Mouse (Mus musculus): Measurements from ENCODE around the gene Nkx2-3.

The Nkx2-3 gene

DNA sequence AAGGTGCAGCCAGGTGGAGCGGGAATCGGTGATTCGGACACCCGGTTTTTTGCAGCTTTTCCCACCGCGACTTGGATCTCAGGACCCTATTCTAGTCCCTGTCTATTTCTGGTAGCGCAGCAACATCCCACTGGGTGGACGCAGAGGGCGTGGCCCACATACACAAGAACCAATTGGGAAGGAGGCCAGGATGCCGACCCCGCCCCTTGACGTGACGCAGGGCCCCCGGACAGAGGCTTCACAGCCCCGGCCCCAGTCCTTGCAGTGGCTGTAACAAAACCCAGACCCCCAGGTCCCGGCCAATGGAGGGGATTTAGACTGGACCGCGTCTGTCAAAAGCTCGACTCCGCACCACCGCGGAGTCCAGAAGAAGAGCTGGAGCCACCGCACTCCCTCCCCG lies at the start of gene Nkx2-3:
Gene Nkx2-3, plus strand, starts transcription at position 275 of the 400 bp plus-strand sequence.
- no peak for DNase-seq (ENCODE audit: low read depth, low spot score)
- Histone ChIP-seq H3K27me3 (ENCODE audit: control insufficient read depth, insufficient read depth, low read length, poor library complexity, severe bottlenecking) (peaks cover 10% of the 10 kb centered on the region; the same call in 1 of the 2 replicates), H3K36me3 (ENCODE audit: control insufficient read depth, insufficient read depth, low read length, poor library complexity, severe bottlenecking) (no peaks in the 10 kb centered on the region)

DNA sequence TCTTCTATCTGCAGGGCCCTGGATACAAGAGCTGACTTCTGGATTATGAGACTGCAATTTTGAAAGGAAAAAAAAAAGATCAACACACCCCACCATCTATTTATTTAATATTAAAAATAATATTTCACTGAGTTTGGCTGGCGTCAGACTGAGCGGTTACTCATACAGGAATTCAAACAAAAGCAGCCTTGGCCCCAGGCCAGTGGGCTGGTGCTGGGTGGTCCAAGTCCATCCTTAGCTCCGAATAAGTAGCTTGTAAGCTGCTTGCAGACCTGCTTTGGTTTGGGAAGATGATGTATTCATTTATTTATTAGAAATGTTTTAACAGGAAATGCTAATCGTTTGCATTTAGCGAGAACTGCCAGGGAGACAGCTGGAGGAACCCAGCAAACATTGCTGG lies 49.0 kb upstream of the Nkx2-3 start:
- Histone ChIP-seq H3K36me3 (ENCODE audit: control insufficient read depth, insufficient read depth, low read length, poor library complexity, severe bottlenecking) (no peaks in the 10 kb centered on the region), H3K27me3 (ENCODE audit: control insufficient read depth, insufficient read depth, low read length, poor library complexity, severe bottlenecking) (0 out of 2 replicates have a peak, but pooled peaks cover 2% of the 10 kb centered on the region)
- DNase-seq (ENCODE audit: low read depth, low spot score) = no peak

DNA sequence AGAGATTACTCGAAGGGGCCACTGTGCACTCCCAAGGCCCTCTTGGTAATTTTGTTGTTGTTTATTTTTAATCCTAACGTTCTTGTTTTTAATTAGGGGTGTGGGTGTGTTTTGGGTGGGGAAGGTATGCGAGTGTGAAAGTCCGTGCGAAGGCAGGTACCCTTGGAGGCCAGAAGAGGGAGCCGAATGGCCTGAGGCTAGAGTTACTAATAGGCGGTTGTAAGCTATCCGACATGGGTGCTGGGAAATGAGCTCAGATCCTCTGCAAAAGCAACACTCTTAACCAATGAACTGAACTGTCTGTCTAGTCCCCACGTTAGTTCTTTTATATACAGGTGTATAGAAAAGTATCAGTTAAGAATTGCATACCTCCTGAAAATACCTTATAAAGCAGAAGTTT lies 43.8 kb upstream of the Nkx2-3 start:
- Histone ChIP-seq H3K27me3 (ENCODE audit: control insufficient read depth, insufficient read depth, low read length, poor library complexity, severe bottlenecking) (0 out of 2 replicates have a peak, but pooled peaks cover 2% of the 10 kb centered on the region), H3K36me3 (ENCODE audit: control insufficient read depth, insufficient read depth, low read length, poor library complexity, severe bottlenecking) (no peaks in the 10 kb centered on the region)
- peak; percentile 16 for DNase-seq (ENCODE audit: low read depth, low spot score)

DNA sequence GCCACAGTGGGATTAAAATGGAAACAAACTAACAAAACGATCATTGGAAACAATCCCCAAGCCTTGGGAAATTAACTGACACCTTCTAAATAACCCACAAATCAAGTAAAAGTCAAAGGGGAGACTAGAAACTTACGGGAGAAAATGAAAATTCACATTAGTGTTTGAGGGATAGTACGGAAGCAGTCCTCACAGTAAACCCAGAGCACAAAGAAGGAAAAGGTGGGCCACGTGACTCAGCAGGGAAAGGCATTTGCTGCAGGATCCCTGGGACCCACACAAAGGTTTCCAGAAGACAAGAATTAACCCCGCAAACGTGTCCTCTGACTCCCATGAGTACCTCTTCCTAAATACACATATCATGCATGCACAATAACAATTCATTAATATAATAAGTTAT lies 43.0 kb upstream of the Nkx2-3 start:
- DNase-seq (ENCODE audit: low read depth, low spot score) = no peak
- Histone ChIP-seq H3K27me3 (ENCODE audit: control insufficient read depth, insufficient read depth, low read length, poor library complexity, severe bottlenecking) (0 out of 2 replicates have a peak, but pooled peaks cover 2% of the 10 kb centered on the region), H3K36me3 (ENCODE audit: control insufficient read depth, insufficient read depth, low read length, poor library complexity, severe bottlenecking) (no peaks in the 10 kb centered on the region)

DNA sequence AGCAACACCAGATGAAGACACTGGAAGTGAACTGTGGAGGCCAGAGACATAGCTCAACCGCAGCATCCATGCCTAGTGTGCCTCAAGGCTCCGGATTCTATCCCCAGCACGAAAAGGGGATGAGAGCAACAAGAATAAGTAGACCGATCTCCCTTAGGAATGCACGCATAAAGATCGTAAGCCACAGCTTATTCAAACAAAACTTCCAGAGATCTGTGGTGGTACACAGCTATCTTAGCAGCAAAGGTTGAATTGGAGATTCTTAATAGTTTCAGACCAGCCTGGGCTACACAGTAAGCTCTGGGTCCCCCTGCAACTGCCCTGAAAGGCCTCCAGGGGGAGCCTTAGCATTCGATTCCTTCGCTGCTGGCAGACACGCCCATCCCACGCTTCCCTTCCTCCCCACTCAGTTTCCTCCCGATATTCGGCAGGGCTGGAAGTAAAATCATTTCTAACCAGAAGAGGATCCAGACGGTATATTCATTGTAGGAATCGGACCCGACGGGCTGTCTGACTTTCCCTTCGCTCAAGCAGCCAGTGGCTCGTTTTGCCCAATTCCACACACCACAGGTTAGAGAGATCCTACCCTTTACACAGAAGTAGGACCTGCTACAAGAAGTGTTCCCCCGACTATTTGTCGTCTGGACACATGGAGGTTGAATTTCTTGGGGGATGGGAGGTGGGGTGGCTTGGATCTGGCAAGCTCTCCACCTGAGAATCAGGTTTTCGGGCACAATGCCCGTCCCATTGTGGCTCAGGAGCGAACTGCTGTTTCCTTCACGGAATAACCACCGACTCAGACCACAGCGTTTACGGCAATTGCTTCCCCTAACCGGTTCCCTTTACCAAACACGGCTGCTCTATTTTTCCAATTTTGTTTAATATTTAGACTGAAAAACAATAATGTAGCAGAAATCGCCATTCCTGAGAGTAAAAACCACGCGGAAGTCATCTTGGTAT lies 41.0 kb upstream of the Nkx2-3 start:
- Histone ChIP-seq H3K36me3 (ENCODE audit: control insufficient read depth, insufficient read depth, low read length, poor library complexity, severe bottlenecking) (no peaks in the 10 kb centered on the region), H3K27me3 (ENCODE audit: control insufficient read depth, insufficient read depth, low read length, poor library complexity, severe bottlenecking) (0 out of 2 replicates have a peak, but pooled peaks cover 2% of the 10 kb centered on the region)
- peak; percentile 80 for DNase-seq (ENCODE audit: low read depth, low spot score)

DNA sequence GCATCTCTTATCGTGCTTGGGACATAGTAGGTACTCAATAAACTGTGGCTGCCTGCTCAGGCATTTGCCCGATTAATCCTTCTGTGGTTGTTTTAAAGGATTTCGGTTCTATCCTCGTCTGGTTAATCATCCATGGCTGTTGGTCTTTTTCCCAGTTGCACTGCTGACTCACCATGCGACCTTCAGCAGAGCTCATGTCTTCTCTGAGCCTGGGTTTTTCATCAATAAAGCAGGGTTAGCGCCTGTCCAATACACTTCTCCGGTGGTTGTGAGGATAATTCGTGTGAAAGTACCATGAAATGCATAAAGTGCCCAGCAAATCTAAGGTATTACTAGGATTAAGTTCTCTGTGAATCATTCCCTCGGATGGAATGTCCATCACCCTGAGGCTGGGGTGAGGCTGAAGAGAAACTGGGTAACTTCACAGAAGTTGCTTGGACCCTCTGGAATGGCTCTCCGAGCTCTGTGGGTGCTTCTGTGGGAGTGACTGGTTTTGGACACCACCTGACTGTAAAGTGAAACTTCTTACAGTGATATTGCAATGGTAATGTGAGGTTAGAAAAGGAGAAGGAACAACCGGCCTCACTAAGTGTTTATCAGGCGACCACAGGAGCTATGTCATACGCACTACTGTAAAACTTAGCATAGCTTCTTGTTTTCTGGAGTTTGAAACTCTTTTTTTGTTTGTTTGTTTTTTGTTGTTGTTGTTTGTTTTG lies 32.9 kb upstream of the Nkx2-3 start:
- no peak for DNase-seq (ENCODE audit: low read depth, low spot score)
- Histone ChIP-seq H3K36me3 (ENCODE audit: control insufficient read depth, insufficient read depth, low read length, poor library complexity, severe bottlenecking) (no peaks in the 10 kb centered on the region), H3K27me3 (ENCODE audit: control insufficient read depth, insufficient read depth, low read length, poor library complexity, severe bottlenecking) (peaks cover 2% of the 10 kb centered on the region; the same call in 1 of the 2 replicates)

DNA sequence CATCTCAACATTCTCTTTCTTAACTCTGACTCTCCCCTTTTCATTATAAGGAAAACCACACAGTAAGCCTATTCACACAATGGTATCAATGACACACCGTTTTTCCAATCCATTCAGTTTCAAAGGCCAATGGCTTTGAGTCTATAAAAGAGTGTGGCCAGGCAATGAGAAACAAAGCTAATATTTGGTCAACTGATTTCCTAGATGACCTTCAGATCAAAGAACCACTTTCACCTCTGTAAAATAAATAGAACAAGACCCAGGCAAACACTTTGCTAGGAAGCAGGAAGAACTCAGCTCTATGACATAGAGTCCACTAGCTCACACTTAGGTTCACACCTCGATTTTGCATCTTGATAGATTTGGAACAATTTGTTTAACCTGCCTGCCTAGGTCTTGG lies 30.9 kb upstream of the Nkx2-3 start:
- DNase-seq (ENCODE audit: low read depth, low spot score) = no peak
- peaks cover 2% of the 10 kb centered on the region; the same call in 1 of the 2 replicates for H3K27me3 ChIP-seq (ENCODE audit: control insufficient read depth, insufficient read depth, low read length, poor library complexity, severe bottlenecking)
- H3K36me3 ChIP-seq (ENCODE audit: control insufficient read depth, insufficient read depth, low read length, poor library complexity, severe bottlenecking) = no peaks in the 10 kb centered on the region

DNA sequence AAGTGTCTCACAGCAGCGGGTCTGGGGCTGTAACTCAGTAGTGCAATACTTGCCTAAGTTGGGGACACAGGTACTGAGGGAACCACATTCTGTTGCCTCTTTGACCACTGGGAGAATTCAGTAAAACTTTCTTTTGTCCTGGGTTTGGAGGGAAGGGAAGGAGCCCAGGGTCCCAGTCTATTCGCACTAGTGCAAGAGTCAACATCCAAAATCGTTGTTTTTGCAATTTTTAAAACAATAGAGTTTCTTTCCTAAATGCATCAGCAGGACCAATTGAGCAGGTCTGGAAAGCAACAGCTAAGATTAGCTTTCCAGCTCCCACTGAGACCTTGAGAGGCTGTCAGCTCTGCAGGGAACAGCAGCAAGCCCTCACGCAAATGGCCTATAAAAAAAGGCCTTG lies 28.9 kb upstream of the Nkx2-3 start:
- Histone ChIP-seq H3K27me3 (ENCODE audit: control insufficient read depth, insufficient read depth, low read length, poor library complexity, severe bottlenecking) (peaks cover 2% of the 10 kb centered on the region; the same call in 1 of the 2 replicates), H3K36me3 (ENCODE audit: control insufficient read depth, insufficient read depth, low read length, poor library complexity, severe bottlenecking) (no peaks in the 10 kb centered on the region)
- no peak for DNase-seq (ENCODE audit: low read depth, low spot score)

DNA sequence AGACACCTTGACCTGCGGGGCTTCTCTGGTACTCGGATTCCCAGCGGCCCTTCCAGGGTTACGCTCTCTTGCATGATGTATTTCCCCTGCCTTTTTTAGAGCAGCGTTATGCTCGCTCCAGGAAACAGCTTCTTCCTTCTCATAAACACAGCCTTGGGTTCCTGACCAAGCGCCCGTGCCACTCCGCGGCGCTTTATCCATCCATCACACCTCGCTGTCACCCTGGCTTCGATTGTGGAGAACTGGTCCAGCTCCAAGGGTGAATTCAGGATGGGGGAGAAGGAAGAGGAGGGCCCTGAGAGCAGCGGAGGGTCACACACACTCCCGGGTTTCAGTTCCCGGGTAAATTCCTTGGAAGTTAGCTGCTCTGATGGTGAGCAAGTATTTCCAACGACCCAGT lies 28.5 kb upstream of the Nkx2-3 start:
- Histone ChIP-seq H3K36me3 (ENCODE audit: control insufficient read depth, insufficient read depth, low read length, poor library complexity, severe bottlenecking) (no peaks in the 10 kb centered on the region), H3K27me3 (ENCODE audit: control insufficient read depth, insufficient read depth, low read length, poor library complexity, severe bottlenecking) (peaks cover 2% of the 10 kb centered on the region; the same call in 1 of the 2 replicates)
- DNase-seq (ENCODE audit: low read depth, low spot score) = no peak

DNA sequence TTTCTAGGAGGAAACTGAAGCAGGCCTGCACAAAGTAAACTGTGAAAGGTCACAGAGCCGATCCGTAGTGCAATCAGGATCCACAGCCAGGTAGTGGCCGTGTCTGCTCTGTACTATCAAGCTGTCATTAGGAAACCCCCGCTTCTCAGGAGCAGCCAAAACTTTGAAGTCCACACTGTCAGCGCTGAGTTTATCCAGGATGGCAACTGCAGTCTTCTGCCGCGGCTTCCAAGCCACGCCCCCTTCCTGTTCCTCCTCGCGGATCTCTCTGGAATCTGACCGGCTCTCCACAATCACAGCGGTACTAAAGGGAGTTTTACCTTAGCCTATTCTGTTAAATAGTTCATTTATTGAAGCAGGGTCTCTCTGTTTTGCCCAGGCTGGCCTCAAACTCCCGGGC lies 27.3 kb upstream of the Nkx2-3 start:
- peaks cover 2% of the 10 kb centered on the region; the same call in 1 of the 2 replicates for H3K27me3 ChIP-seq (ENCODE audit: control insufficient read depth, insufficient read depth, low read length, poor library complexity, severe bottlenecking)
- no peak for DNase-seq (ENCODE audit: low read depth, low spot score)
- H3K36me3 ChIP-seq (ENCODE audit: control insufficient read depth, insufficient read depth, low read length, poor library complexity, severe bottlenecking) = no peaks in the 10 kb centered on the region

DNA sequence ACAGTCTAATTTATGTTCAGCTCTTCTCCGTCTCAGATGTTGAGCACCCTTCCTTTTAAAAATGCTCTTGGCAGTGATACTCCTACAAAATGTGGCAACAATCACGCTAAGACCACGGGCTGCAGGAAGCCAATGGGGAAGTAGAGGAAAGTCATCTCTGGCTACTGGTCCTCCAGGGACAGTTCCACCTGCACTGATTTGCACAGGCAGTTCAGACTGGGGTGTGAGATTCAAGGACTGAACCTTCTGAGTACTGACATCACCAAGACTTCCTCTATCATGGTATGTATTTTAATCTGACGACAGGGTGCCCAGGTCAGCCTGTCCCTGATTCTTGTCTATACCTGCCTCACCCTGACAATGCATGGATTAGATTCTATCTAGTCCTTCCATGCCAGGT lies 20.1 kb upstream of the Nkx2-3 start:
- Histone ChIP-seq H3K36me3 (ENCODE audit: control insufficient read depth, insufficient read depth, low read length, poor library complexity, severe bottlenecking) (no peaks in the 10 kb centered on the region), H3K27me3 (ENCODE audit: control insufficient read depth, insufficient read depth, low read length, poor library complexity, severe bottlenecking) (no peaks in the 10 kb centered on the region)
- DNase-seq (ENCODE audit: low read depth, low spot score) = no peak

DNA sequence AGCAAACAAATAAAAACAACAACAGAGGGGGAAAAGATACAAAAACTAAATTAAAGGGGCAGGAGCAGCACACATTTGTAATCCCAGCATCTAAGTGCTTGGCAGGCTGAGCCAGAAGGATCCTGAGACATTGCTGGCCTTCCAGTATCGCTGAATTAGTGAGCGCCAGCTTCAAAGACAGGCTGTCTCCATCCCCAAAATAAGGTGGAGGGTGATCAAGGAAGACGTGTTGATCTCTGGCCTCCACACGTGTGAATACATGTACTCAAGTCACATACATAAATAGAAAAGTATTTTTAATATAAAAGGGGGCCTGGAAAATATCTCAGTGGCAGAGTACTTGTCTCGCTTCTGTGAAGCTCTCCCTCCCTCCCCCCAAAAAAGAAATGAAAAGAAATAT lies 15.1 kb upstream of the Nkx2-3 start:
- no peak for DNase-seq (ENCODE audit: low read depth, low spot score)
- no peaks in the 10 kb centered on the region; the same call in 1 of the 2 replicates for H3K27me3 ChIP-seq (ENCODE audit: control insufficient read depth, insufficient read depth, low read length, poor library complexity, severe bottlenecking)
- H3K36me3 ChIP-seq (ENCODE audit: control insufficient read depth, insufficient read depth, low read length, poor library complexity, severe bottlenecking) = no peaks in the 10 kb centered on the region

DNA sequence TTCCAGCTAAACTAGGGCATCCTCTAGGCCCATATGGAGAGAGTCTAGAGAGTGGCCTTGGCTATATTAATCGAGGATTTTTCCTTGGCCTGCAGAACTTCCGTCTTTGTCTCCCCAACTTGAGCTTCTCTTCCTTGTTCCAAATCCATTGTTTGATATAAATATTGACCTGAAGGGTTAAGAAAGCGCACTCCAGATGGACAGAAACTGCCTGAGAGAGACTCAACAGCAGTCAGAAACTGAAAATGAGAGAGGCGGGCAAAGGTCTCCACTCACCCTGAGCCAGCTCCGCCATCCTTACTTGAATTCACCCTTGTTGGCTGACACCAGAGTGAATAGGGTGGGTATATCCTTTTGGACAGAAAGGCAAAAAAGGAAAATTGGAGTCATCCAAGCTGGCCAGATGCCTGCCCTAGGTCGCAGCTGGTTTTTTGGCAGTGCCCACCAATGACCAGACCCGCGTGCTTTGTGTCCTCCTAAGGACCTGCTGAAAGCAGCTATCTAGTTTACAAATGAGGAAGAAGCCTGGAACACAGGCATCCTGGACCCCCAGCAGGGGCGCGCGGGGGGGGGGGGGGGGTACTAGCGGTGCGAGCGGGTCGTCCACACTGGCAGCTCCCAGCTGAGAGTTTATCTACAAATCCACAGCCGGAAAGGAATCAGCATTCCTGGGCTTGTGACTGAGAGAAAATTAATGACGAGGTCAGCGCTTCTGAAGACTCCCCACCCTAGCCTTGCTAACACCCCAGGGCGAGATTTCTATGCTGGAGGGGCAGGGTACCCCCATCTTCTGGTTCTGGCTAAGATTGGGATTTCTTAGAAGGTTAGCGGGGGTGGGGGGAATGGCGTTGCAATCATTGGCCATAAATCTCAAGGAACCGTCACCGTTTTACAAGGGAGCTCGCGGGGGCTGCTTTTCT lies 13.1 kb upstream of the Nkx2-3 start:
- no peaks in the 10 kb centered on the region for H3K36me3 ChIP-seq (ENCODE audit: control insufficient read depth, insufficient read depth, low read length, poor library complexity, severe bottlenecking)
- H3K27me3 ChIP-seq (ENCODE audit: control insufficient read depth, insufficient read depth, low read length, poor library complexity, severe bottlenecking) = peaks cover 2% of the 10 kb centered on the region; the same call in 1 of the 2 replicates

More for the DNA sequence above, 13.1 kb upstream of the Nkx2-3 start:
- no peak for DNase-seq (ENCODE audit: low read depth, low spot score)

Data from splenic B cell, adult 2 months (primary cell).